Mouse (Mus musculus): ENCODE measurements at regions not wholly inside any gene's neighbourhood (a gene's known extent, or its start where the extent isn't known, plus 50 kb on each side); places are given as distances from the start of the nearest gene placed in this dataset.

- TF ChIP-seq HCFC1 (IDR thresholded peaks at IDR 0.05; ENCODE audit: borderline replicate concordance, insufficient read depth, low read length) (no peak), ZC3H11A (IDR thresholded peaks at IDR 0.05; ENCODE audit: borderline replicate concordance, low read depth, low read length) (no peak), ZNF384 (IDR thresholded peaks at IDR 0.05; ENCODE audit: low read depth, low read length) (no peak)
Observed at GRCm38 (mm10) chr13:60044876-60045275, 132.3 kb downstream of the Gas1 start.
